Mouse (Mus musculus) midbrain, embryonic 14.5 days (tissue): ENCODE results near the gene Aldh1b1. TPM values are rescaled to one million over a fixed set of nuclear protein-coding genes. Genes with fewer than 3 reads are reported as not detected.

ENCODE experiments used
- ATAC-seq: fragments of 200-750 bp; cut with Nextera tagmentation; 2 replicates; pipeline ENCODE4 v1.8.0; 2017; ENCODE audit warnings: moderate number of reproducible peaks, moderate library complexity; ENCODE audit not compliant: low FRiP score, low TSS enrichment
- DNase-seq: peaks from one replicate; pipeline ENCODE4 v3.0.0-alpha.2; 2015
- H3K27ac ChIP-seq: fragments of 300-500 bp; sonication (generic); replicated peaks from 2 replicates; pipeline ENCODE4 v1.5.1; 2014; ENCODE audit warnings: mild to moderate bottlenecking, low read depth, low read length, moderate library complexity
- H3K27me3 ChIP-seq: fragments of 300-500 bp; sonication (generic); 2 replicates; pipeline ENCODE4 v1.6.1; 2014; ENCODE audit warnings: low read length, control low read depth, mixed read lengths; ENCODE audit not compliant: control insufficient read depth, insufficient read depth
- H3K36me3 ChIP-seq: fragments of 300-500 bp; sonication (generic); 2 replicates; pipeline ENCODE4 v1.6.1; 2014; ENCODE audit warnings: low read length, control low read depth; ENCODE audit not compliant: control insufficient read depth, insufficient read depth
- H3K4me1 ChIP-seq: fragments of 300-500 bp; sonication (generic); 2 replicates; pipeline ENCODE4 v1.6.1; 2014; ENCODE audit warnings: mild to moderate bottlenecking, antibody characterized with exemption, low read length, control low read depth; ENCODE audit not compliant: control insufficient read depth, insufficient read depth
- H3K4me2 ChIP-seq: fragments of 300-500 bp; sonication (generic); 2 replicates; pipeline ENCODE4 v1.6.1; 2014; ENCODE audit warnings: mild to moderate bottlenecking, low read length, moderate library complexity
- H3K4me3 ChIP-seq: fragments of 300-500 bp; sonication (generic); replicated peaks from 2 replicates; pipeline ENCODE4 v1.5.1; 2014; ENCODE audit warnings: low read depth, low read length
- H3K9ac ChIP-seq: fragments of 300-500 bp; sonication (generic); replicated peaks from 2 replicates; pipeline ENCODE4 v1.6.1; 2014; ENCODE audit warnings: mild to moderate bottlenecking, low read length, moderate library complexity
- H3K9me3 ChIP-seq: fragments of 300-500 bp; sonication (generic); 2 replicates; pipeline ENCODE4 v1.6.1; 2016; ENCODE audit warnings: low read length, control low read depth, mixed read lengths; ENCODE audit not compliant: control insufficient read depth
- WGBS: fragments of 180-500 bp; shearing (Covaris S2); extraction: QIAGEN DNeasy Blood & Tissue Kit; methylation state at CpG from one replicate; pipeline ENCODE4 v1.1.7; 2014; 5-methylcytosine and 5-hydroxymethylcytosine counted together
- polyA plus RNA-seq: library from polyadenylated mRNA; unstranded; fragments of >200 nt; fragmentation: Nextera tagmentation; extraction: Ambion mirVana; gene quantifications from 2 replicates; pipeline ENCODE4 v1.2.1, GENCODE M21; 2014

Aldh1b1 gene
- polyA plus RNA-seq, 1 experiment from 2014 or later: 15.2 TPM

DNA sequence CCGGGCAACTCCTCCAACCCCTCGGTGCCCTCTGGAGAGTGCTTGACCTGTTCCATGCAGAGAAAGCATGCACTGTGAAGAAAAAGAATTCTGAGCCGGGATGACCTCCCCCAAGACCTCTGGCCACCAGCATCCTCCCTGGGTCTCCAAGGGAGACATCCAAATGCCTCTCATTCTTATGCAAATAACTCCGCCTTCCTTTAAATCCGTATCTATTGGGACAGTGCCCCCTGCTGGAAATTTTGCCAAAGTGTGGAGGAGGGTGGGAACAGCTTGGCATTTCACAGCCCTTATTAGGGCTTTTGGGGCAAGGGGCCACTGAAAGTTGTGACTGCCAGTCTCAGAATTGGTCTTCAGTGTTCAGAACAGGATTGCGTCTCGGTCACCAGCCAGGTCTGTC, 16.7 kb downstream of the Aldh1b1 start:
- no peak overlapping the region for H3K27ac ChIP-seq
- H3K4me1 ChIP-seq: peaks cover 34% of the 10 kb centered on the region
- WGBS: 14% methylated on average over 7 of the region's 7 CpGs
- H3K9ac ChIP-seq: no peak overlapping the region
- no peak for ATAC-seq
- H3K4me3 ChIP-seq: no peak overlapping the region
- H3K36me3 ChIP-seq: peaks cover 34% of the 10 kb centered on the region
- no peak overlapping the region for H3K4me2 ChIP-seq
- no peaks in the 10 kb centered on the region for H3K9me3 ChIP-seq
- H3K27me3 ChIP-seq: no peaks in the 10 kb centered on the region
- peak; percentile 80 for DNase-seq

DNA sequence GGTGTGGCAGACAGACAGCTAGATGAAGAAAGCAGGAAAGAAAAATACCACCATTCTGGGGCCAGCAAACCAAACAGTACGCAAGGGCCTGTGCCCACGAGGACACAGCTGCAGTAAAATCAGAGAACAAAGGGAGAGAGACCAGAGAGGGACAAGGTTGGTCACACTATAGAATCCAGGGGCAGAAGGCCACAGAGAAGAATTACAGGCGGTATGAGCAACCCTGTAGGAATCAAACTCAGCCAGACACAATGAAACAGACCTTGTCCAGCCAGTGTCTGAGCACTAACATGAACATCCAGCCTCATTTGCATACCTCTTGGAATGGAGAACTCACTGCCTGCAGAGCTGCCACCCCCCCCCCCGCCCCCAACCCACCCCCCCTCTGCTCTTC, 20.0 kb downstream of the Aldh1b1 start:
- Histone ChIP-seq H3K4me1 (peaks cover 59% of the 10 kb centered on the region), H3K27ac (peak overlapping the region; percentile 92), H3K9ac (peak overlapping the region; percentile 39), H3K9me3 (no peaks in the 10 kb centered on the region), H3K4me2 (peak overlapping the region; percentile 50), H3K27me3 (no peaks in the 10 kb centered on the region), H3K36me3 (peaks cover 25% of the 10 kb centered on the region), H3K4me3 (peak overlapping the region; percentile 3; the same call in 1 of the 2 replicates)
- 5% methylated on average over 4 of the region's 4 CpGs for WGBS
- ATAC-seq: peak; percentile 17; the same call in 1 of the 2 replicates
- no peak for DNase-seq

DNA sequence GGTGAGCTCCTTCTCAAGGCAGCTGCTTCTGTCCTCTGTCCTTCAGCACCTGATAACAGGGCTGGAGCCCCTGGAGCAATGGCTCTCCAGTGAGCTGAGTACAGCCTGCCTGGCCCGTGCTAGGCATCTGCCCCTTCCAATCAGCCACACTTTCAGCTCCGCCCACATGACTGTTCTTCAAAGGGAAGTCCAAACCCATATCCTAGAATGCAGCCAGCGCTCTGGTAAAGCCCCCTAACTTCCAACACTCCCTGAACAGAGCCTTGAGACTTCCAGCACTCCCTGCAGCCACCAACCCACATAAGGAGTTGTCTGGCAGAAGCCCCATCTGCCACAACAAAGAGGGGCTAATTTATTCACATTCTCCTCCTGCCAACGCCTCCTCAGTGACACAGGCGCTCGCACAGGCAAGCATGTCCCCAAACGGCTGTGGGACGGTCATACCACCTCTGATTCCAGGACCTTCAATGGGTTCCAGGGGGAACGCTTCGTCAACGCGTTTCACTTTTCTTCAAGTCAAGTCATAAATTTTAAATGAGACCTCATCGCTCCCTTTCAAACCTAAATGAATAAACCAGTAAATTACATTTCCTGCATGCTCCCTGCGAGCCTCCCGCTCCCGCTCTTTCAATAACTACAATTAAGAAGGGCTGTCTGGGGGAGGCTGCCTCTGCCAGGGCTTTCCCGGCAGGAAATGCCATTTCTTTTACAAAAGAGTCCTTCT, 20.5 kb downstream of the Aldh1b1 start:
- DNase-seq (peak; percentile 83), ATAC-seq (peak; percentile 62)
- peak overlapping the region; percentile 3 for H3K4me3 ChIP-seq
- no peaks in the 10 kb centered on the region for H3K9me3 ChIP-seq
- H3K27me3 ChIP-seq: no peaks in the 10 kb centered on the region
- peaks cover 64% of the 10 kb centered on the region for H3K4me1 ChIP-seq
- under 1% methylated on average over 17 of the region's 17 CpGs for WGBS
- H3K4me2 ChIP-seq: peak overlapping the region; percentile 50
- H3K9ac ChIP-seq: peak overlapping the region; percentile 39
- H3K36me3 ChIP-seq: peaks cover 20% of the 10 kb centered on the region
- peak overlapping the region; percentile 92 for H3K27ac ChIP-seq

DNA sequence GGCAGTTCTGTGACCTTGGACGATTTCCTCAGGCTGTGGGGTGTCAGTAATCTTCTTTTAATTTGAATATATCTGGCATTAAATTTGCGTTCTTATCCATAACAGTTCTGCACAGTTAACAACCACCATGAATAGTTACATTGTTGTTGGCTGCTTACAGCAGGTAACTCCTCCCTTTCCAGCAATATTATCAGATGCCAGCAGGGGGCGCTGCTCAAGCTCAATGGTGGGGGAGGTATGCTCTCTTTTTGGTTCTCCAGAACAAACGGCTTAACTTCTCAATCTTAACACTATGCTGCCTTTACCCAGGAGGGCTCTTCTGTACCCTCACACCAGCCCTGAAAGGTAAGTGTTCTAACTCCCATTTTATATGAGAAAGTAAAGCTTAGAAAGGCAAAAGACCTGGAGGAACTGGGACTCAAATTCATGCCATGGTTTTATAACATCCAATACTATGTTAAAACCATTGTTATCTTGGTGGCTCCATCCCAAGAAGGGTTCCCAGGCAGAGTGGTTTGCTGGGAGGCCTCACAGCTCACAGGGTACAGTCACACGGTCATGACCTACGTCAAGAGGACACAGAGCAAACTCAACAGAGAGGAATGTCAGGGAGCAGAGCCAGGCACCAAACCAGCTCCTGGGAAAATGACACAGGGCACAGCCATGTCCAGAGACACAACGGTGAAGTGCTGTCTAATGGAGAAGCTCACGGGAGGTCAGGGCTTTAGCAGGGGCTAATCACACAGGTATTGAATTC, 21.4 kb downstream of the Aldh1b1 start:
- H3K27ac ChIP-seq: peak overlapping the region; percentile 92
- H3K4me2 ChIP-seq: peak overlapping the region; percentile 50
- H3K9ac ChIP-seq: no peak overlapping the region
- no peak for ATAC-seq
- peak; percentile 85 for DNase-seq
- H3K4me1 ChIP-seq: peaks cover 72% of the 10 kb centered on the region
- H3K4me3 ChIP-seq: peak overlapping the region; percentile 3; the same call in 1 of the 2 replicates
- H3K36me3 ChIP-seq: peaks cover 11% of the 10 kb centered on the region; the same call in 1 of the 2 replicates
- WGBS: 43% methylated on average over 8 of the region's 8 CpGs
- no peaks in the 10 kb centered on the region for H3K9me3 ChIP-seq
- H3K27me3 ChIP-seq: no peaks in the 10 kb centered on the region

DNA sequence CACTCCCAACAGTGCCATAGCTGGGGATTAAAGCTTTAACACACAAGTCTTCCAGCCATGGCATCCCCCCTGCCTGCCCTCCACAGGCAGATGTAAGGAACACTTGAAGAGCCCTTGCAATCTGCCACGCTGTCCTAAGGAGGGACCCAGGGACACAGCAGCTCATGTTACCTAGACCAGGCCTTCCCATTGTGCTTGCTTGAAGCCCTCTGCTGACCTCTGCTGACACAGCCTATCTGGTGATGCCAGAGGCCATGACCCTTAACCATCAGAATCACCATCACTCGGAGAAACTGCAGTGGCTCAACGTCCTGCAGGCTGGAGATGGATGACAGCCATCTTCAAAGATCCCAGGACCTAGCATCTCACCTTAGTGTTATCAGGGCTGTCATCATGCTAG, 23.2 kb downstream of the Aldh1b1 start:
- Histone ChIP-seq H3K9ac (no peak overlapping the region), H3K4me3 (no peak overlapping the region), H3K4me1 (peaks cover 60% of the 10 kb centered on the region), H3K36me3 (peaks cover 6% of the 10 kb centered on the region; the same call in 1 of the 2 replicates), H3K27me3 (peaks cover 14% of the 10 kb centered on the region; the same call in 1 of the 2 replicates), H3K27ac (peak overlapping the region; percentile 92), H3K9me3 (no peaks in the 10 kb centered on the region), H3K4me2 (peak overlapping the region; percentile 3; the same call in 1 of the 2 replicates)
- WGBS: 24% methylated on average over 3 of the region's 3 CpGs
- DNase-seq: no peak
- ATAC-seq: no peak

DNA sequence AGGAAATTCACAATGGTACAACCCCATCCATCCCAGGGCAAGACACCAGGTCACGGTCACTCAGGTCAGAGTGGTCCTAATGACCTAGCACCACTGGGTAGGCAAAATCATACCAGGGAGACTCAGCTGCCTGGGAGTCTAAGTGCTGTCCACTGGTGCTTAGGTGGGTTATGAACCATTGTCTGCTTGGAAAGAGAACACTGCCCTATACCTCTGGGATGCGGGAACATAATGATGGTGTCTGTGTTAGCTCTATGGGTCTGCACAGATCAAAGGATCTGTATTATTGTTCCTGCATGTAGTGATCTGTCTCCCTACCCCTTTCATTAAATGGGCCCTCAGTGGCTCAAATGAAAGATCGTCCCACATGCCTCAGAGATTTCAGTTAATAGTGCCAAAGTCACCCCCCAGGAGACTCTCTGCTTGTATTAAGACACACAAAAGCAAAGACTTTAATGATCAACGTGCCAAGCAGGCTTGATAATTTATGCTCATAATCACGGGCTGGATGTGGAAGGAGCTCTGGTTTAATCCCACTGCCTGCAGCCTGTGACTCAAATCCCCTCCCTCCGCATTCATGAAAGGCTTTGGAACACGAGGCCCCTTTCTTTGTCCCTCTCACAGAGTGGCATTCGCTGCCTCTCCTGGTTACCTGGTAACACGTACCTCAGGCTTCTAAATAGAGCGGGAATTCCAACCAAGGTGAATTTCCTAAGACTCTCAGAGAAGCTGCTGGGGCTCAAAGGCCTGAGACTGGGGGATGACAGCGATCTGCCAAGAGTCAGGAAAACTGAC, 24.2 kb downstream of the Aldh1b1 start:
- peak overlapping the region; percentile 92 for H3K27ac ChIP-seq
- WGBS: 6% methylated on average over 11 of the region's 11 CpGs
- DNase-seq: peak; percentile 88
- H3K9me3 ChIP-seq: no peaks in the 10 kb centered on the region
- H3K36me3 ChIP-seq: peaks cover 6% of the 10 kb centered on the region; the same call in 1 of the 2 replicates
- peaks cover 63% of the 10 kb centered on the region for H3K4me1 ChIP-seq
- ATAC-seq: peak; percentile 36; the same call in 1 of the 2 replicates
- H3K4me2 ChIP-seq: peak overlapping the region; percentile 71
- peak overlapping the region; percentile 65 for H3K4me3 ChIP-seq
- H3K9ac ChIP-seq: peak overlapping the region; percentile 84
- H3K27me3 ChIP-seq: peaks cover 17% of the 10 kb centered on the region; the same call in 1 of the 2 replicates

DNA sequence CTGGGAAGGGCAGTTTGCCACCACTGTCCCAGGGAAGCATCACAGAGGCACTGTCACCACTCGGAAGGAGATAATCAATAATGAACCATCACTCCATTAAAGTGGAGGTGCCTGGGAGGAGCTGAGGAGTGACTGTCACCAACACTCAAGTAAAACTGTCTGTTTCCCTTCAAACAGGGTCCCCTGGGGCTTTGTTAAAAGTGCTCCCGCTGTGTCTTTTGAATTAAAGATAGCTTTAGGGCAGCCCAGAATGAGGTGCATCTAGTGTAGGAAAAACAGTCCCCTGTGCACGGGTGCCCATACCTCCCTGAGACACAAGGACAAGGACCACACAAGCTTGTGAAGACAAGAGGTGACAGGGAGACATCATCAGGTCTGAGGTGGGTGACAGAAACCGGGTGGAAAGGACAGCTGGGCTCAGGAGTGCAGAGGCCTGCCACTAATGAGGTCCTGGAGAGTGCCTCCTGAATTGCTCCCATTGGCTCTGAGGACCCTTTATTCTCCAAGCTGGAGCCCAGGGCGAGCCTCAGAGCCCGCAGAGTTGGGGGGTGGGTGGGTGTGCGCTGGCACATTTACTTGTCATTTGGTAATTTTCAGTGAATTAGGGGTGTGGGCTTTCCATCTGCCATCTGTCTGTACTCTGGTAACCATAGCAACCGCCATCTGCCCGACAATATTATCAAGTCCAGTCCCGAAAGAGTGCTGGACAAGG, 25.4 kb downstream of the Aldh1b1 start:
- H3K27me3 ChIP-seq: peaks cover 17% of the 10 kb centered on the region; the same call in 1 of the 2 replicates
- H3K4me2 ChIP-seq: peak overlapping the region; percentile 71
- peak; percentile 87 for DNase-seq
- peaks cover 52% of the 10 kb centered on the region for H3K4me1 ChIP-seq
- H3K9me3 ChIP-seq: no peaks in the 10 kb centered on the region
- H3K36me3 ChIP-seq: peaks cover 6% of the 10 kb centered on the region; the same call in 1 of the 2 replicates
- WGBS: 2% methylated on average over 10 of the region's 10 CpGs
- peak overlapping the region; percentile 84 for H3K9ac ChIP-seq
- ATAC-seq: peak; percentile 59
- peak overlapping the region; percentile 92 for H3K27ac ChIP-seq
- H3K4me3 ChIP-seq: peak overlapping the region; percentile 65
